Mouse (Mus musculus) MEL (cell line): ENCODE measurements around the gene Coro2b. TPM values are rescaled to one million over a fixed set of nuclear protein-coding genes. Genes with fewer than 3 reads are reported as not detected.

Experiments
- DNase-seq: peaks from one replicate; pipeline ENCODE4 v3.0.0; 2011; ENCODE audit warnings: low read depth, low spot score
- H3K27ac ChIP-seq: 2 replicates; pipeline ENCODE4 v1.5.1; 2012; ENCODE audit warnings: low read depth, mild to moderate bottlenecking, control low read depth, low read length, moderate library complexity; ENCODE audit not compliant: control insufficient read depth
- H3K27me3 ChIP-seq, 2 experiments: fragments of 150-350 bp in 1 of 2; sonication (generic) in 1 of 2; 2 replicates each; pipeline ENCODE4 v1.6.1; 2012; ENCODE audit warnings: low read length in 2 of 2, mild to moderate bottlenecking in 2 of 2, improper control_type of control experiment in 1 of 2, moderate library complexity in 1 of 2; ENCODE audit not compliant: insufficient read depth in 2 of 2, control insufficient read depth in 1 of 2
- H3K36me3 ChIP-seq, 2 experiments: 2 replicates each; pipeline ENCODE4 v1.6.1; 2012 to 2014; ENCODE audit warnings: low read length in 2 of 2, improper control_type of control experiment in 1 of 2, inconsistent platforms in 1 of 2, mild to moderate bottlenecking in 1 of 2; ENCODE audit not compliant: insufficient read depth in 2 of 2, control insufficient read depth in 1 of 2
- H3K4me1 ChIP-seq, 2 experiments: fragments of 150-350 bp in 1 of 2; sonication (generic) in 1 of 2; 2 replicates each; pipeline ENCODE4 v1.6.1; 2012; ENCODE audit warnings: low read length in 2 of 2, improper control_type of control experiment in 1 of 2, mild to moderate bottlenecking in 1 of 2; ENCODE audit not compliant: insufficient read depth in 2 of 2, control insufficient read depth in 1 of 2
- H3K4me3 ChIP-seq, 2 experiments: fragments of 150-350 bp in 1 of 2; sonication (generic) in 1 of 2; 2 replicates each; pipeline ENCODE4 v1.5.1; 2012; ENCODE audit warnings: low read depth in 2 of 2, low read length in 2 of 2, mild to moderate bottlenecking in 2 of 2, moderate library complexity in 2 of 2, control low read depth in 1 of 2, improper control_type of control experiment in 1 of 2; ENCODE audit not compliant: control insufficient read depth in 1 of 2, insufficient read depth in 1 of 2
- H3K79me2 ChIP-seq: 2 replicates; pipeline ENCODE4 v1.6.1; 2012; ENCODE audit warnings: mild to moderate bottlenecking, low read length, moderate library complexity; ENCODE audit not compliant: control insufficient read depth, poor library complexity, insufficient read depth
- H3K9ac ChIP-seq: 2 replicates; pipeline ENCODE4 v1.6.1; 2012; ENCODE audit warnings: low read depth, mild to moderate bottlenecking, control low read depth, low read length, moderate library complexity; ENCODE audit not compliant: control insufficient read depth, poor library complexity, severe bottlenecking
- H3K9me3 ChIP-seq: fragments of 150-350 bp; sonication (generic); replicated peaks from 2 replicates; pipeline ENCODE4 v1.6.1; 2012; ENCODE audit warnings: mild to moderate bottlenecking, low read length, improper control_type of control experiment, moderate library complexity; ENCODE audit not compliant: insufficient read depth
- CHD2 ChIP-seq: IDR thresholded peaks from 2 replicates; pipeline ENCODE4 v1.6.1; 2011; ENCODE audit warnings: low read length, improper control_type of control experiment
- CTCF ChIP-seq, 3 experiments: IDR thresholded peaks in 2 of 3; conservative IDR thresholded peaks in 1 of 3; 2 replicates each; pipeline ENCODE4 v1.5.1; 2011 to 2012; ENCODE audit warnings: low read length in 3 of 3, low read depth in 2 of 3, mild to moderate bottlenecking in 2 of 3, improper control_type of control experiment in 1 of 3, inconsistent platforms in 1 of 3, mixed read lengths in 1 of 3, moderate library complexity in 1 of 3; ENCODE audit not compliant: control insufficient read depth in 1 of 3, insufficient read depth in 1 of 3, poor library complexity in 1 of 3, severe bottlenecking in 1 of 3
- EP300 ChIP-seq, 2 experiments: IDR thresholded peaks; 2 replicates each; pipeline ENCODE4 v1.6.1; 2011; ENCODE audit warnings: improper control_type of control experiment in 2 of 2, low read length in 2 of 2, low read depth in 1 of 2, mild to moderate bottlenecking in 1 of 2
- ETS1 ChIP-seq: IDR thresholded peaks from 2 replicates; pipeline ENCODE4 v1.6.1; 2012; ENCODE audit warnings: low read depth, mild to moderate bottlenecking, inconsistent platforms, low read length, improper control_type of control experiment, moderate library complexity
- HCFC1 ChIP-seq: IDR thresholded peaks from 2 replicates; pipeline ENCODE4 v1.6.1; 2012; ENCODE audit warnings: low read depth, mild to moderate bottlenecking, inconsistent platforms, low read length, improper control_type of control experiment, moderate library complexity
- KAT2A ChIP-seq: conservative IDR thresholded peaks from 2 replicates; pipeline ENCODE4 v1.6.1; 2012; ENCODE audit warnings: low read depth, low read length, improper control_type of control experiment, inconsistent platforms
- MAFK ChIP-seq: IDR thresholded peaks from 2 replicates; pipeline ENCODE4 v1.6.1; 2011; ENCODE audit warnings: low read depth, mild to moderate bottlenecking, low read length, improper control_type of control experiment, borderline replicate concordance
- MAX ChIP-seq: IDR thresholded peaks from 2 replicates; pipeline ENCODE4 v1.6.1; 2011; ENCODE audit warnings: low read length, improper control_type of control experiment
- MEF2A ChIP-seq: IDR thresholded peaks from 2 replicates; pipeline ENCODE4 v1.6.1; 2014; ENCODE audit warnings: low read depth, mild to moderate bottlenecking, inconsistent platforms, low read length, improper control_type of control experiment; ENCODE audit not compliant: poor library complexity, insufficient replicate concordance, severe bottlenecking; ENCODE audit errors: extremely low read depth
- MYB ChIP-seq: IDR thresholded peaks from 2 replicates; pipeline ENCODE4 v1.6.1; 2011; ENCODE audit warnings: mild to moderate bottlenecking, low read depth, low read length, improper control_type of control experiment
- NELFE ChIP-seq: IDR thresholded peaks from 2 replicates; pipeline ENCODE4 v1.6.1; 2011; ENCODE audit warnings: low read depth, low read length, improper control_type of control experiment
- POLR2A ChIP-seq, 2 experiments: IDR thresholded peaks; 2 replicates each; pipeline ENCODE4 v1.6.1; 2011 to 2012; ENCODE audit warnings: low read length in 2 of 2, mild to moderate bottlenecking in 2 of 2, control low read depth in 1 of 2, improper control_type of control experiment in 1 of 2, low read depth in 1 of 2, moderate library complexity in 1 of 2; ENCODE audit not compliant: control insufficient read depth in 1 of 2, insufficient read depth in 1 of 2, poor library complexity in 1 of 2
- POLR2AphosphoS2 ChIP-seq: IDR thresholded peaks from 2 replicates; pipeline ENCODE4 v1.6.1; 2011; ENCODE audit warnings: low read length, improper control_type of control experiment
- RAD21 ChIP-seq: IDR thresholded peaks from 2 replicates; pipeline ENCODE4 v1.6.1; 2011; ENCODE audit warnings: mild to moderate bottlenecking, low read depth, low read length, improper control_type of control experiment
- RCOR1 ChIP-seq: IDR thresholded peaks from 2 replicates; pipeline ENCODE4 v1.6.1; 2012; ENCODE audit warnings: low read depth, mild to moderate bottlenecking, inconsistent platforms, low read length, improper control_type of control experiment
- SIN3A ChIP-seq: IDR thresholded peaks from 2 replicates; pipeline ENCODE4 v1.6.1; 2012; ENCODE audit warnings: low read length, improper control_type of control experiment, inconsistent platforms
- TBP ChIP-seq: IDR thresholded peaks from 2 replicates; pipeline ENCODE4 v1.8.0; 2011; ENCODE audit warnings: low read depth, low read length, improper control_type of control experiment
- TCF12 ChIP-seq: IDR thresholded peaks from 2 replicates; pipeline ENCODE4 v1.6.1; 2014; ENCODE audit warnings: low read depth, mild to moderate bottlenecking, inconsistent platforms, low read length, improper control_type of control experiment, moderate library complexity
- UBTF ChIP-seq: IDR thresholded peaks from 2 replicates; pipeline ENCODE4 v1.6.1; 2012; ENCODE audit warnings: low read depth, mild to moderate bottlenecking, inconsistent platforms, low read length, improper control_type of control experiment, moderate library complexity, borderline replicate concordance; ENCODE audit not compliant: insufficient read depth
- USF1 ChIP-seq: IDR thresholded peaks from 2 replicates; pipeline ENCODE4 v1.6.1; 2014; ENCODE audit warnings: low read depth, mild to moderate bottlenecking, inconsistent platforms, low read length, improper control_type of control experiment, moderate library complexity
- USF2 ChIP-seq, 2 experiments: IDR thresholded peaks; 2 replicates each; pipeline ENCODE4 v1.6.1; 2011 to 2012; ENCODE audit warnings: improper control_type of control experiment in 2 of 2, low read length in 2 of 2, borderline replicate concordance in 1 of 2, inconsistent platforms in 1 of 2, low read depth in 1 of 2, mild to moderate bottlenecking in 1 of 2; ENCODE audit not compliant: insufficient read depth in 1 of 2
- ZKSCAN1 ChIP-seq: IDR thresholded peaks from 2 replicates; pipeline ENCODE4 v1.6.1; 2012; ENCODE audit warnings: low read depth, mild to moderate bottlenecking, inconsistent platforms, low read length, improper control_type of control experiment, moderate library complexity
- ZNF384 ChIP-seq: IDR thresholded peaks from 2 replicates; pipeline ENCODE4 v1.6.1; 2012; ENCODE audit warnings: low read depth, mild to moderate bottlenecking, inconsistent platforms, low read length, improper control_type of control experiment
- polyA plus RNA-seq, 2 experiments: library from polyadenylated mRNA; stranded (reverse) in 1 of 2; unstranded in 1 of 2; fragments of >175 nt in 1 of 2; fragments of >200 nt in 1 of 2; gene quantifications; 2 replicates each; pipeline versions ENCODE4 v1.2.1 to v1.2.4; 2012; ENCODE audit warnings: low replicate concordance in 2 of 2, low read depth in 1 of 2; ENCODE audit not compliant: insufficient read length in 2 of 2, insufficient read depth in 1 of 2, missing spikeins in 1 of 2
- total RNA-seq: library from RNA; depleted of rRNA; stranded (reverse); fragments of 300-350 nt; gene quantifications from 2 replicates; pipeline ENCODE4 v1.2.3, GENCODE M21; 2012

The Coro2b gene
- total and polyA plus RNA-seq, 3 experiments = not detected

- H3K4me3 ChIP-seq = no peak overlapping the region
- H3K9me3 ChIP-seq = no peaks in the 10 kb centered on the region
- H3K79me2 ChIP-seq = no peaks in the 10 kb centered on the region
- no peak overlapping the region for H3K27ac ChIP-seq
- H3K4me1 ChIP-seq = no peaks in the 10 kb centered on the region
- no peaks in the 10 kb centered on the region for H3K36me3 ChIP-seq
- no peak for TF ChIP-seq ZKSCAN1
- no peak for TF ChIP-seq UBTF
- no peak for TF ChIP-seq USF1
- no peak for TF ChIP-seq MEF2A
- TF ChIP-seq CTCF (IDR thresholded peaks at IDR 0.05 in 2 of 3, conservative IDR thresholded peaks at IDR 0.05 in 1 of 3; ENCODE audit: control insufficient read depth in 1 of 3, insufficient read depth in 1 of 3, low read depth in 2 of 3, low read length in 3 of 3, poor library complexity in 1 of 3, severe bottlenecking in 1 of 3) = no peak
- TF ChIP-seq TCF12 = no peak
- no peak for TF ChIP-seq KAT2A
- no peak for TF ChIP-seq ETS1
- TF ChIP-seq POLR2A (IDR thresholded peaks at IDR 0.05; ENCODE audit: control insufficient read depth in 1 of 2, insufficient read depth in 1 of 2, low read depth in 1 of 2, low read length in 2 of 2, poor library complexity in 1 of 2) = no peak
- no peak for TF ChIP-seq POLR2AphosphoS2
- no peak for TF ChIP-seq EP300 (IDR thresholded peaks at IDR 0.05; ENCODE audit: low read depth in 1 of 2, low read length in 2 of 2)
- TF ChIP-seq MAFK = no peak
- TF ChIP-seq TBP = no peak
- no peak for TF ChIP-seq CHD2
- no peak for TF ChIP-seq RCOR1
- TF ChIP-seq ZNF384 = no peak
- TF ChIP-seq RAD21 = no peak
- TF ChIP-seq MYB = no peak
- TF ChIP-seq HCFC1 = no peak
- no peak for TF ChIP-seq USF2 (IDR thresholded peaks at IDR 0.05; ENCODE audit: borderline replicate concordance in 1 of 2, insufficient read depth in 1 of 2, low read depth in 1 of 2, low read length in 2 of 2)
- no peak overlapping the region for H3K9ac ChIP-seq
- no peak for DNase-seq
- no peaks in the 10 kb centered on the region for H3K27me3 ChIP-seq
These were observed 136.2 kb downstream of the Coro2b start for GRCm38 (mm10) chr9:62400531-62401170.

GRCm38 (mm10) chr9:62394163-62394562 is 142.7 kb downstream of the Coro2b start:
- H3K4me1 ChIP-seq = peaks cover 3 to 6% of the 10 kb centered on the region in 2 experiments
- no peak overlapping the region for H3K27ac ChIP-seq
- no peaks in the 10 kb centered on the region for H3K27me3 ChIP-seq
- no peaks in the 10 kb centered on the region for H3K9me3 ChIP-seq
- TF ChIP-seq NELFE (no peak), MAX (no peak), RAD21 (no peak), SIN3A (no peak), POLR2AphosphoS2 (no peak)
- no peak overlapping the region for H3K9ac ChIP-seq
- no peak overlapping the region for H3K4me3 ChIP-seq
- peaks cover 0 to 4% of the 10 kb centered on the region in 2 experiments; a peak in 1 of 4 replicates for H3K36me3 ChIP-seq
- no peak for DNase-seq
- no peaks in the 10 kb centered on the region for H3K79me2 ChIP-seq
